Mouse (Mus musculus) 416B (cell line): ENCODE results near the gene Abl1.

Experiments
- DNase-seq: peaks from one replicate; pipeline ENCODE4 v3.0.0; 2011; ENCODE audit warnings: low read depth

Gene Abl1

DNA sequence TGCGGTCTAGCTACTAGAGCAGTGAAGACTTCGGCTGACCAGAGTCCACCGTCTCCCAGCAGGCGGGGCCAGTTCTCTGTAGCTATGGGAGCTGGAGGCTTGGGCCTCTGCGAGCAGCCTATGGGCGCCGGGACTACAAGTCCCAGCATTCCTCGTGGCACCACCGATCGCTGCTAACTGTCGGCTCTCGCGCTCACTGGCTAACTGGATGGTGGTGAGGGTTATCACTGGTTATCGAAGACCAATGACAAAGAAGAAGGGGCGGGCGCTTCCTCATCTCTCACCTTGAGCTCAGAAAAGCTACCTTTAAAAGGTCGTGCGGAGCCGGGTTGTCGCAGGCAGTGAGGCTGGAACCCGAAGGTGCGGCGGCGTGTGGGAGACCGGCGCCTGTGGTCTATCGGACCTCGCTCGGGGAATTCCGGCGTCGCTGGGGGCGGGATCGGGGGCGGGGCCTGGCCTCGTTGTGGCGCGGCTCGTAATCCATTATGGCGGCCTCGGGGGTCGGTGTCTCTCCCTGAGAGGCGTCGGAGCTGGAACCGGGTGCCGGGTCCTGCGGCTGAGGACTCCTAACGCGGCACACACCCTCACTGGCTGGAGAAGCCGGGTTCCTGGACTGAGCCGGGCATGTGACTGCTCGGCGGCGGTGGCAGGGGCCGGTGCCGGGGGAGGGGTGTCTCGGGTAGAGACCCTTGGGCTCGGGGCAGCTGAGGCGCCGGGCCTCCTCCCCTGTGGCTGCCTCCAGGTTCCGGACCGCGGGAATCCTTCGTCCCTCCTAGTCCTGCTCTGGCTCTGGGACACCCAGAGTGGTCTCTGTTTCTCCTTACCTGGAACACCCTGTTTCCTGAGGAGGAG, at the start of gene Abl1:
Gene Abl1 (plus strand): TSS at position 303 of the 852 bp plus-strand sequence.
- DNase-seq = peak; percentile 98

DNA sequence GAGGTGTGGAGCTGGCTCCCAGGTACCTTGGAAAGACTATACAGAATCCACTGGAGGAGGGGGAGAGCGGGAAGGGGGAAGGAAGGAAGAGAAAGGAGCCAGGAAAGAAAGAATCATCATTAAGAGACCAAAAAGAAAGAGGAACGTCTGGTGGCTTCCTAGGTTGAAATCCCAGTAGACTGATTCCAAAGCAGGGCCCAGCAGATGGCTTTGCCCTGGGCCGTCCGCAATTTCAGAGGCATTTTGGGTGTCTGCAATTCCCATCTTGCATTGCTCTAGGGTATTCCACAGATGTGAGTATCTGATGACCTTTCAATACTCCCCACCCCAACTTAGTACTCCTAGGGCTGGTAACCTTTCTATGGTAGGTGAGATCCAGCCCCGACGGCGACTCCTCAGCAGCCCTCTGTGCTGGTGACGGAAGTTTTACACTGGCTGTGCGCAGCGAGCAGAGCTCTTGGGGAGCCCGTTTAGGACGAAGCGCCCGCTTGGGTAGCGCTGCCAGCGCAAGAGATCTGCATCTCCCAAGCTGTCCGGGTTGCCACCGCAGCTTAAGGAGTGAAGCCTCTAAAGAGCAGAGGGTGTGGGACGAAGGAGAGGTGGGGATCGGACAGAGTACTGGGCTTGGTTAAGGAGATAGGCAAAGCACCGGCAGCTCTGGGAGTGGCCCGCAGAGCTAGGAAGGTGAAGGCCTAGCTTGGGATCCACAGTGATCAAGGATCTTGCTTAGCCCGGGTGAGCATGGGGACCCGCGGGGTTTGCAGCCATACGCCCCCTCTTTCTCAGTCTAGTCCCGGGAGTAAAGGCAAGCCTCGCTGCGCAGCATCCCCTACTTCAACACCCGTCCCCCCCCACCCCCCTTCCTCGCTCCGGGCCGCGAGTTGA, 49.4 kb upstream of the Abl1 start:
- DNase-seq = no peak

DNA sequence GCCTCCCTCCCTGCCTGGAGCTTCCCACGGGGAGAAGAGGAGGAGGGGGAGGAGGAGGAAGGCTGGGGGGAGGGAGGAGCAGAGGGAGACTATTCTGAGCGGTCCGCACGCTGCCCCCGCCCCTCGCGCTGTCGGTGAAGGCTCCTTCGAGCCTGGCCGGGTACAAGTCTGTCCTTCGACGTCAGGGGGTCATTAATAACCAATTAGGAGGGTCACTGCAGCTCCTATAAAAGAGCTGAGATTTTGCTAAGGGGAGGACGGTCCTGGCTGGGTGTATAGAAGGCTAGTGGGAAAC, 48.8 kb upstream of the Abl1 start:
- no peak for DNase-seq

DNA sequence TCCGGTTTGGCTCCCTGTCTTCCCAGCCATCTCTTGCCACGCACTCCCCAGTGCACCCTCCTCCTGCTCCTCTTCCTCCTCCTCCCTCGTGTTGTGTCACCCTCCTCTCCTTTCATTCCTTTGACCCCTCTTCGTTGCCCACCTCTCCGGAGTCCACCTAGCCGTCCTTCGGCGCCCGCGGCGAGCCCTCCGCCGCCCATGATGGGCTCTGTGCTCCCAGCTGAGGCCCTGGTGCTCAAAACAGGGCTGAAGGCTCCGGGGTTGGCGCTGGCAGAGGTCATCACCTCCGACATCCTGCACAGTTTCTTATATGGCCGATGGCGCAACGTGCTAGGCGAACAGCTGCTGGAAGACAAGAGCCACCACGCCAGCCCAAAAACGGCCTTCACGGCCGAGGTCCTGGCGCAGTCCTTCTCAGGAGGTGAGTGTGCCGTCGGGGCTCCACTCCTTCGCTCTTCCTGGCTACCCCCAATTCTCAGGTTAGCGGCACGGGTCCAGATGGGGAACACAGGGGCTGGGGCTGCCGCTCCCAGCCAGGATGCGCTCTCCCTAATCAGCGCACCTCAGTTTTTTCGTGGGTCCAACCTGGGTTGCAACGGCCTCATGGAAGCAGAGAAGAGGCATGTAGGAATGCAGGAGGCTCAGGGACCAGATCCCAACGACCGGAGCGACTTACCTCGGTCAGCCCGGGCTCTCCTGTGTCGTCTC, 48.1 kb upstream of the Abl1 start, which contains the start of gene Prdm12:
Gene Prdm12 (plus strand): TSS at position 137 of the 708 bp plus-strand sequence.
- DNase-seq = no peak

DNA sequence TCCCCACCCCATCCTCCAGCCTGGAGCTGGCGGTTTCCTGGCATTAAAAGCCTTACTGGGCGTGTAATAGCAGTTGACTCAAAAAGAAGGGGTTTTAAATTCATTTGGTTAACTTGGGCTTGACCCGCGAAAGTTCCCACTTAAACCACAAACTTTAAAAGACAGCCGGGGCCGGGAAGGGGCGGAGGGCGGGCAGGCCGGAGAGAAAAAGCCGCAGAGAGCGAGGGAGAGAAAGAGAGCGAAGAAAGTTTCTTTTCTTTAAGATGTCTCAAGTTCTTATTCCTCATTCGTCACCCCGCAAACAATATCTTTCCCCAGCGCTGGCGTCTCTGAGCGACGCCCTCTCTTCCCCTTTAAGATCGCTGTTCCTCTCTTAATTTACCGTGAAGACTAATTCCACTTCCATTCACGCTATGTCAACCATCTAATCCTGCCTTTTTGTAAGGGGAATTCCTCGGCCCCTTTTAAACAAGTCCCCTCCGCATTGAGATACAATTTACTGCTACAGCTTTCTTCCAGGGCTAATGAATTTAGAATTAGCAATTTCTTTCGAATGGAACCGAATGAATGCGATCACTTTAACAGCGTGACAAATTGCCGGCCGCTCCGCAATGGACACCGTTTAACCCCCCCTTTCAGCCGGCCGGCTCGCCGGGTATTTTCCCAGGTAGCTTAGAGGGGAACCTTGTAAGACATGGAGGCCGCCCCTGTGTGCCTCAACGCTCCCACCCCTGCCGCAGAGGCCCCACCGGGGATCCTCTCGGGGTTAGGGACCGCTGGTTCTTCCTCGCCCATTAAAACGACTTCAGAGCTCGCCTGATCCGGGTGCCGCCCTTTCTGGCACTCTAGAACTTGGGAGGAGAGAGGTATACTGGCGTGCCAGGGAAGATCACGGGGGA, 47.3 kb upstream of the Abl1 start:
- no peak for DNase-seq

DNA sequence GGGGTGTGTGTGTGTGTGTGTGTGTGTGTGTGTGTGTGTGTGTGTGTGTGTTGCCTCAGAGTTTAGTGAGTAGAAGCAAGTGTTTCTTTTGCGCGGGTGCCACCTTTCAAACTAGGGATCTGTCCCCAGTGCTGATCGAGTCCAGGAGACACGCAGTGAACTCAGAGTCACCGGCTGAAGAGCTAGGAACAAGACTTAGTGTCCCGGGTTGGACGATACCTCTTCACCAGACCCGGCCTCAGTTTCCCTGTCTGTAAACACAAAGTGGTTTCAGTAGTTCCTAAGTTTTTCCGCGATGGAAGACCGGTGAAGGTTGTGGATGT, 46.7 kb upstream of the Abl1 start:
- no peak for DNase-seq

DNA sequence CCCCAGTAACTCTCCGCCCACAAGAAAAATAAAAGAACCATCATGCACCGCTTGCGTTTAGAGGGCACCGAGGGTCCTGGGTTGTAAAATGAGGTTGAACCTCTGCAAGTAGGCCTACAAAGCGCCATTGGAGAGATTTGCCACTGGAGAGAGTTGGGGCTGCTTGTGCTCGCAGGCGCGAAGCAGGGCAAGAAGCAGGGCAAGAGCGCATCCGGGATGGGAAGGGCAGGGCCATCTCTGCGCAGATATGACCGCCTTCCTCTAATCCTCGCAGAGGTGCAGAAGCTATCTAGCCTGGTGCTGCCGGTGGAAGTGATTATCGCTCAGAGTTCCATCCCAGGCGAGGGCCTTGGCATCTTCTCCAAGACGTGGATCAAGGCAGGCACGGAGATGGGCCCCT, 46.2 kb upstream of the Abl1 start:
- DNase-seq = no peak

DNA sequence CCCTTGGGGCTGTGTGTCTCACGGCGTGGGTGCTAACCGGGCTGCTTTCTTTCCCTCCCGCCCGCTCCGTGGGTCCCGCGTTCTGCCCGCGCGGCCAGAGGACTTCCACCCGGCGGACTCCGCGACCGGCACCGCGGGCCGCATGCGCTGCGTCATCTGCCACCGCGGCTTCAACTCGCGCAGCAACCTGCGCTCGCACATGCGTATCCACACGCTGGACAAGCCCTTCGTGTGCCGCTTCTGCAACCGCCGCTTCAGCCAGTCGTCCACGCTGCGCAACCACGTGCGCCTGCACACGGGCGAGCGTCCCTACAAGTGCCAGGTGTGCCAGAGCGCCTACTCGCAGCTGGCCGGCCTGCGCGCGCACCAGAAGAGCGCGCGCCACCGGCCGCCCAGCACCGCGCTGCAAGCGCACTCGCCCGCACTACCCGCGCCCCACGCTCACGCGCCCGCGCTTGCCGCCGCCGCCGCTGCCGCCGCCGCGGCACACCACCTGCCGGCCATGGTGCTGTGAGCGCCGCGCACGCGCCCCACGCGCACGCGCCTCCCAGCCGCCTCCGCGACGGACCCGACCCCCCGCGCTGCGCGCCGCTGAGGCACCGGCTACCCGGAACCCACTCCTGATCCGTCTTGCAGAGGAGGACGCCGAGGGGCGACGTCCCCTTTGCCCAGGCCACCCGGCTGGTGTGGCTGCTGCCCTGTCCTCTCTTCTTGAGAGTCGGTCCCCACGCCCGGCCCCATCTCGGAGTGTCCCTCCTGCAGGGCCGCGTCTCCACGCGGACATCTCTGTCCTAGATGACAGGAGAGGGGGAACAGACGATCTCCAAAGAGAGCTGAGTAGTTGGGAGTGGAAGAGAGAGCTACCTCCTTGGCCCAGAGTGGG, 34.0 kb upstream of the Abl1 start:
- DNase-seq = no peak

DNA sequence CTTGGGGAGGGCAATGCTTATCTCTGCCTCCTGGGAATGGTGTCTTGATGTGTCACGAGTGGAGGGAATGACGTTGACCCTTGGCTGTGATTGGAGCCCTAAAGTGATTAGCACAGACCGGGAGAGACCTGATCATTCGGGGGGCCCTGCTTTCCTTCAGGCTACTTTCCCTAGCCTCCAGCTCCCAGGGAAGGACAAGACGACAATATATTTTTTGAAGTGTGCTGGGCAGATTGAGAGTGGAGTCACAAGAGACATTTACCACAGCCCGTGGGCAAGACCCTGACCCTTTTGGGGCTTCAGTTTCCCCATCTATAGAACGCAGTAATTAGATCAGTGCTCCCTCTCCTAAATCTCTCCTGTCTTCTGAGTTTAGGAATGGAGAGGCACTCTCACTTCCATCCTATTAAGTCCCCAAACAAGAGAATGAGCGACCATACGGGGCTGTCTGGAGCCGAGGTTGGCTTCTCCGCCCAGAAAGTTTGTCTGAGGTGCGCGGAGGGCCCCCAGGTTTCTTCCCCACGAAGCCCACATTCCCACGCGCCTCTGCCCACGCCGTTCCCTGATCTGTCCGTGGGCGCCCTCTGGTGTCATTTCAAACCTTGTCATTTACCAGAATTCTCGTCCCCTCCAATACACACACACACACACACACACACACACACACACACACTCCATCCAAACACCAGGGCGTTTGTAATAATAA, 33.2 kb upstream of the Abl1 start:
- no peak for DNase-seq

DNA sequence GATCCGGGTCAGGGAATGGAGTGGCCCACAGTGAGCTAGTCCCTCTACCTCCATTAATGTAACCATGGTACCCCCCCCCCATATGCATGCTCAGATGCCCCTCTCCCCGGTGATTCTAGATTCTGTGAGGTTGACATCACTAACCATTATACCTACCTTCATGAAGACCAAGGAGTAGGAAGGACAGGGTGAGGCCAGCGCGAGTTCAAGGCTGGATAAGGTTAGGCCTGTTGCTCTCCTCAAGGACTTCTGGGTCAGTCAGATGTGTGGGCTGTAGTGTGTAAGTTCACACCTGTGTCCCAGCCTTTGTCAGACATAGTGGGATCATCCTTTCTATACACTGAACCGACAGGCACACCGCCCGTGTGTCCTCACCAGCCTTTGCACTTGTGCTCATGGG, 31.8 kb upstream of the Abl1 start:
- no peak for DNase-seq

DNA sequence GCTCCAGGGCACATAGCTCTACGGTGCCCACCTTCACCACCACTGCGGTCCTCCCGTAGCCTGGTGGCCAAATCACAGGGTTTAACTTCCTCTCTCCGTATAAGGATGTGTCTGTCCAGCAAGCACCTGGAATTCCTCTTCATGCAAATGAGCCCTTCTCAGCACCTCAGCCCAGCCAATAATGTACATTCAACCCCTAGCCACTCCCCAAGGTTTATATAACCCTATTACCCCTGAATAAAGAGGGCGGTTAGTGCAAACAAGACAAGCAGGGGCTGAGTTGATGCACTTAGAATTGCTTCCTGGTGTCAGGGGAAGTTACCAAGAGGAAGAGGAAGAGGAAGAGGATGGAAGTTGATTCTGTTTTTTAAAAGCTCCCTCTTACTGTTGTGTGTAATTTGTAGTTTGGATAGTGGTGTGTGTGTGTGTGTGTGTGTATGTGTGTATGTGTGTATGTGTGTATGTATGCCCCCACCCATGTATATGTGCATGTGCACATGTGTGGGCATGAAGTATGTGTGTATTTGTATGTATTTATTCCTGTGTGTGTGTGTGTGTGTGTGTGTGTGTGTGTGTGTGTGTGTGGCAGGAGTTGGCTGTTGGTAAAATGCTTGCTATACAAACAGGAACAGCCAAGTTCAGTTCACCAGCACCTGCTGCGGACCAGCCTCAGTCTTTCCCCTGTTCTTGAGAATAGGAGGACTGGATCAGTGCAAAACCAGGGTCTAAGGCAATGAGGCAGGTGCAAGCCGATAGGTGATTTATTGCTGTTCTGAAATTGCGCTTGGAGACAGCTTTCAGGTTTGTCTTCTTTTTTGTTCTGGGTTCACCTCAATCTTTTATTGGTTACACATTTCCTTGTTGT, 25.0 kb upstream of the Abl1 start:
- no peak for DNase-seq

DNA sequence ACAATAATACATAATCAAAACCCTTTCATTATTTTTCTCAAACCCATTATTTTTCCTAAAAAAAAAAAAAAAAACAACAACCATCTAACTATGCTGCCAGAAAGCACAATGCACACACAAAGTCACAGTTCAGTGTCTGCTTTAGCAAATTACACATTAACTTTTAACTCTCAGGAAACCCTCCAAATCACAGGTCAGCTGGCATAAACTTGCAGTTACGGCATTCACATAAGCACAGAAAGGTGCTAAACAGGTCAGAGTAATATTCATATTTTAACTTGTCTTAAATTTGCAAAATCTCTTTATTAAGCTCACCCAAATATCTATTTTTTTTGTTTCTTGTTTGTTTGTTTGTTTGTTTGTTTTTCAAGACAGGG, 24.4 kb upstream of the Abl1 start:
- no peak for DNase-seq

DNA sequence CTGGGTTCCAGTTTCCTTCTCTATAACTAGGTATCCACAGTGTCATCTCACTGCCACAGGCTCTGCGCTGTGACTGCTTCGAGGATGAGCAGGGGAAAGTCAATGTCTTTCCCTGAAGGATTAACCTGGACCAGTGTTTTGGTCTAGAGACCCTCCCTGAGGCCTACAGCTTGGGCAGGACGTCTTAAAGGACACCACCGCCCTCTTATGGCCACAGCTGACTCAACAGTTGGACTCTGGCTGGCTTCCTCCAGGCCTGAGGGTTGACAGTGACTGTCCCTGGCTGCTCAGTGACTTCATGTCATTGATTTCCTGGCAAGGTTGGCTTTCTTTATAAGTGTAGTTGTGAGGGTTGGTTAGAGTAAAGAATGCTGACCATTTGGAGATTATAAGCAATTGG, 20.8 kb upstream of the Abl1 start:
- DNase-seq = peak; percentile 57

DNA sequence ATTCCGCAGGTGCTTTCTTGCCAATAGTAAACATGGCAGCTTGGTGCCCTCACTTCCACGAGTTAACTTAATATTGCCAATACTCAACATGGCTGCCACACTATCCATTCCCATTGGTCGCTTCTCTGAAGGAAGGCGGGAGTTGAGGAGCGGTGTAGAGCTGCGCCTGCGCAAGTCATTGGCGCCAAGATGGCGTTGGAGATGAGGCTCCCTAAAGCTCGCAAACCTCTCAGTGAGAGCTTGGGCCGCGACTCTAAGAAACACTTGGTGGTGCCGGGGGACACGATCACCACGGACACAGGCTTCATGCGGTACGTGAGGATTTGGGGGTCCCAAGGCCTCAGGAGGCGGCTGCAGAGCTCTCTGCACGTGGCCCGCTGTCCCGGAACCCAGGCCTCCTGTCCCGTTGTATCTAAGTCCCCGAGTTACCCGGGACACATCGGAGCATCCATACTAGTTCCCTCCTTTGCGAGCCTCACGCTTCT, 17.6 kb upstream of the Abl1 start, which contains the start of gene Exosc2:
Gene Exosc2 (plus strand): TSS at position 165 of the 485 bp plus-strand sequence.
- DNase-seq = peak; percentile 98

DNA sequence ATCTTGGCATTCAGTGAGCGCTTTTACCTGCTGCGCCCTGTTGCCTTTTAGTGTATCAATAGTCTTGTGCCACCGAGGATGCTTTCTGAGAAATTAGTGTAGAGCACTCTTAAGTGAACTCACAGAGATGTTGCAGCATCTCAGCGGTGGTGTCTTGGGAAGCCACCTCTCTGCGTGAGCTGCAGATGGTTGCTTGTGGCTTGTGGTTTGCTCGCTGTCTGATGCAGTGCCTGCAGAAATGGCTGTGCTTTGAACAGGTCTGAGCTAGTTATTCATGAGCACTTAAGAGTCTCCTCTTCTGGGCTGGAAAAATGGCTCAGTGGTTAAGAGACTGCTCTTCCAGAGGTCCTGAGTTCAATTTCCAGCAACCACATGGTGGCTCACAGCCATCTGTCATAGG, 9.5 kb upstream of the Abl1 start:
- peak; percentile 35 for DNase-seq

DNA sequence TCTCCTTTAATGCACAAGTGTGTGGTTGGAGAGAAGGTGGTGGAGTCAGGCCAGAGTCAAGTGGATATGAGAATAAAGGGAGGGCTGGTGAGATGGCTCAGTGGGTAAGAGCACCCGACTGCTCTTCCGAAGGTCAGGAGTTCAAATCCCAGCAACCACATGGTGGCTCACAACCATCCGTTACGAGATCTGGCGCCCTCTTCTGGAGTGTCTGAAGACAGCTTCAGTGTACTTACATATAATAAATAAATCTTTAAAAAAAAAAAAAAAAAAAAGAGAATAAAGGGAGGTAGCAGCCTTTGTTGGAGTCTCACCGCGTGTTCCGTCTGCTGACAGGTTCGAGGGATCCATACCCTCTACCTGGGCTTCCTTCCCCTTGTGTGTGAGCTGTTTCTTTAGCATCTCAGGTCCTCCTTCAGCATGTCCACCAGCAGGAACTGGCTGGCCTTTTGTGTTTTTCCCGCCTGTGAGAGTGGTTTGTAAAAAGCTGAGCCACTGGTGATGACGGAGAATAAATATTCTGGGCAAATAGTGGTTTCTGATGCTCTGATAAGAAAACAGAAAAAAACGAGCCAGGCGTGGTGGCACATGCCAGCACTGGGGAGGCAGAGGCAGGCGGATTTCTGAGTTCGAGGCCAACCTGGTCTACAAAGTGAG, 7.0 kb upstream of the Abl1 start:
- peak; percentile 31 for DNase-seq

DNA sequence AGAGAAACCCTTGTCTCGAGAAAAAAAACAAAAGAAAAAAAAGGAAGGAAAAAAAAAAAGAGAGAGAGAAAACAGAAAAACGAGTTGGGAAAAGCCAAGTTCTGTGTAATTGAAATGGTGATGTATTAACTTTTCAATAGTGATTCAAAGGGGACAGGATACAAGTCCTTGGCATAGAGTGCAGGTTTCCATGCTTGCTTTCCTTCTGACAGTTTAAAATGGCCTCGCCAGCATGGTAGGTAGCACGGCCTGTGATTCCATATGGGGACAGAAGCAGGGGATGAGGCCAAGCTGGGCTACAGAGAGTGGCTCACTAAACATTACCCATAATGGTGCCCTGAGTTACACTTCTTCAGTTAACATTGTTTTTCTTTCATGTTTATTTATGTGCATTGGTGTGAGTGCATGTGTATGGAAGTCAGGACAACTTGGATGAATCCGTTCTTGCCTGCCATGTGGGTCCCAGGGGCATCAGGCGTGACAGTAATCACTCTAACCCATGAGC, 6.4 kb upstream of the Abl1 start:
- DNase-seq = no peak

DNA sequence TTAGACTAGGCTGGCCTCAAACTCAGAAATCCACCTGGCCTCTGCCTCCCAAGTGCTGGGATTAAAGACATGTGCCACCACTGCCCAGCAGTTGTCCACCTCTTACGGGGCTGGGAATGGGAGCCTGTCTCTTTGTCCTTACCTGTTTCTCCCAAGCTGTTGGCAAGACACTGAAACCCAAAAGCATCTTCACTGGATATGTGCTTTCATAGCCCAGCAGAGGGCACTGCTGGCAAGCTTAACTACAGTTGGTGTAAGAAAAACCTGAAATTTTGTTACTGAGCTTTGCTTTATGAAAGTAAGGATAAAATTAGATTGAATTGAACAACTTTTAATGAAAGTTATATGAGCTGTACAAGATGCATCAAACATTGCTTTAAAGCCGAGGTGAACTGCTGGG, 4.5 kb upstream of the Abl1 start:
- peak; percentile 78 for DNase-seq
